In genomic region chr11:88233528-88234427, GRCm38 (mm10) we compare ENCODE assay signal across 8 mouse cellular contexts. TPM values are rescaled to one million over a fixed set of nuclear protein-coding genes. Genes with fewer than 3 reads are reported as not detected.
DNase-seq lines count a peak whose midpoint lies in the region; ATAC-seq lines count a peak whose summit lies in the region.

No protein-coding gene starts in this region.

- no peaks in the 10 kb centered on the region for H3K9me3 ChIP-seq in heart, embryonic 10.5 days
- no peaks in the 10 kb centered on the region for H3K9me3 ChIP-seq in embryonic facial prominence, embryonic 11.5 days (replicated peaks; ENCODE audit: control insufficient read depth, low read length)
- H3K9me3 ChIP-seq in stomach, embryonic 16.5 days (replicated peaks; ENCODE audit: control insufficient read depth, low read length), result no peaks in the 10 kb centered on the region

- 62% methylated on average over 17 of the region's 17 CpGs for WGBS in heart, embryonic 10.5 days
- WGBS in embryonic facial prominence, embryonic 11.5 days, result 42% methylated on average over 17 of the region's 17 CpGs
- 48% methylated on average over 17 of the region's 17 CpGs for WGBS in stomach, embryonic 16.5 days

- no peak overlapping the region for H3K4me2 ChIP-seq in embryonic facial prominence, embryonic 11.5 days (ENCODE audit: low read depth, low read length)
- H3K4me2 ChIP-seq in stomach, embryonic 16.5 days (ENCODE audit: low read depth, low read length), result no peak overlapping the region

- peak overlapping the region; percentile 48 for H3K27ac ChIP-seq in heart, embryonic 10.5 days
- peak overlapping the region; percentile 61 for H3K27ac ChIP-seq in embryonic facial prominence, embryonic 11.5 days (replicated peaks; ENCODE audit: low read depth, low read length)
- peak overlapping the region; percentile 37; the same call in 1 of the 2 replicates for H3K27ac ChIP-seq in stomach, embryonic 16.5 days (ENCODE audit: low read length)

- H3K4me3 ChIP-seq in heart, embryonic 10.5 days, result no peak overlapping the region
- no peak overlapping the region for H3K4me3 ChIP-seq in embryonic facial prominence, embryonic 11.5 days (ENCODE audit: low read depth, low read length)
- H3K4me3 ChIP-seq in stomach, embryonic 16.5 days (replicated peaks; ENCODE audit: low read length), result no peak overlapping the region

- peak; percentile 63 for DNase-seq in heart, embryonic 10.5 days (ENCODE audit: low spot score)
- no peak for DNase-seq in heart, postnatal 25 days (ENCODE audit: low spot score)
- peak; percentile 52 for DNase-seq in embryonic facial prominence, embryonic 11.5 days (ENCODE audit: low spot score)
- peak; percentile 17 to 35 for DNase-seq in kidney, adult 8-10 months
- DNase-seq in cerebellum, adult 18-20 months, result no peak
- no peak for DNase-seq in layer of hippocampus, adult 11-12 months (ENCODE audit: low spot score)

- H3K27me3 ChIP-seq in heart, embryonic 10.5 days (ENCODE audit: insufficient read depth, poor library complexity, severe bottlenecking), result no peaks in the 10 kb centered on the region
- H3K27me3 ChIP-seq in embryonic facial prominence, embryonic 11.5 days (ENCODE audit: control insufficient read depth, insufficient read depth, low read length), result no peaks in the 10 kb centered on the region
- H3K27me3 ChIP-seq in stomach, embryonic 16.5 days (ENCODE audit: control insufficient read depth, insufficient read depth, low read length), result no peaks in the 10 kb centered on the region

- H3K4me1 ChIP-seq in heart, embryonic 10.5 days, result peaks cover 36% of the 10 kb centered on the region
- H3K4me1 ChIP-seq in embryonic facial prominence, embryonic 11.5 days (ENCODE audit: control insufficient read depth, insufficient read depth, low read length), result 0 out of 2 replicates have a peak, but pooled peaks cover 7% of the 10 kb centered on the region
- 0 out of 2 replicates have a peak, but pooled peaks cover 5% of the 10 kb centered on the region for H3K4me1 ChIP-seq in stomach, embryonic 16.5 days (ENCODE audit: control insufficient read depth, insufficient read depth, low read length)

- no peaks in the 10 kb centered on the region for H3K36me3 ChIP-seq in heart, embryonic 10.5 days
- H3K36me3 ChIP-seq in embryonic facial prominence, embryonic 11.5 days (replicated peaks; ENCODE audit: control insufficient read depth, insufficient read depth, low read depth, low read length), result no peaks in the 10 kb centered on the region
- H3K36me3 ChIP-seq in stomach, embryonic 16.5 days (ENCODE audit: control insufficient read depth, insufficient read depth, low read length), result no peaks in the 10 kb centered on the region

- ATAC-seq in embryonic facial prominence, embryonic 11.5 days (replicated peaks; ENCODE audit: insufficient number of reproducible peaks, low FRiP score, low TSS enrichment, low read depth), result 0 out of 2 replicates have a peak, but pooled peaks have one; percentile 21
- peak; percentile 88 for ATAC-seq in megakaryocyte progenitor cell, adult 5-6 weeks (replicated peaks; ENCODE audit: poor library complexity)
- ATAC-seq in stomach, embryonic 16.5 days (ENCODE audit: insufficient read depth, low FRiP score), result no peak

- intact Hi-C loops in heart, postnatal 25 days (cut with DNase I), result no loop called here

- no peak overlapping the region for H3K9ac ChIP-seq in embryonic facial prominence, embryonic 11.5 days (replicated peaks; ENCODE audit: low read length)
- H3K9ac ChIP-seq in stomach, embryonic 16.5 days (ENCODE audit: low read length), result no peak overlapping the region

RNA-seq across cellular contexts. Expression of gene Mrps23, which starts 29.6 kb away (rescaled TPM):
- polyA plus RNA-seq in heart, embryonic 10.5 days (2016; fragmentation: Nextera tagmentation; extraction: Ambion mirVana), result 74.6 and 82.3 TPM in 2 replicates
- total RNA-seq in heart, postnatal 25 days (2021), result 100 to 1,000 TPM; 301 to 306 TPM
- 70.6 and 83.8 TPM in 2 replicates for polyA plus RNA-seq in embryonic facial prominence, embryonic 11.5 days (2014; fragmentation: Nextera tagmentation; extraction: Ambion mirVana)
- total RNA-seq in megakaryocyte progenitor cell, adult 5-6 weeks (2015), result 64.5 and 73.5 TPM in 2 replicates
- 49.0 and 90.6 TPM in 2 replicates for total RNA-seq in megakaryocyte progenitor cell, adult 5-6 weeks (2017)
- polyA plus RNA-seq in stomach, embryonic 16.5 days (2015; fragmentation: Nextera tagmentation; extraction: Ambion mirVana), result 50.1 and 57.9 TPM in 2 replicates

Comparison
In these comparisons a context has a peak if more than half of its experiments do, and no peak if none do; other contexts are left out.
1. DNase-seq: peak in heart, embryonic 10.5 days (single experiment), embryonic facial prominence, embryonic 11.5 days (single experiment) and kidney, adult 8-10 months (2 of 2); none in heart, postnatal 25 days (single experiment), cerebellum, adult 18-20 months (0 of 2) and layer of hippocampus, adult 11-12 months (single experiment).
2. Peak in every context shown above with its lines, with median percentiles within 50 percentile points of each other: H3K27ac ChIP-seq.